Mouse (Mus musculus): Measurements from ENCODE around the gene Xpot. TPM values are rescaled to one million over a fixed set of nuclear protein-coding genes. Genes with fewer than 3 reads are reported as not detected.
A peak's percentile ranks its signal among the peaks of the same experiment; 100 is the strongest.

The Xpot gene
- polyA plus RNA-seq (2012; ENCODE audit: insufficient read depth, insufficient read length, missing spikeins) = 54.0 and 62.2 TPM in 2 replicates

GRCm38 (mm10) chr10:121626186-121626882 is at the start of gene Xpot:
Gene Xpot (minus strand): TSS chr10:121626332.
- H3K27ac ChIP-seq (ENCODE audit: insufficient read depth, low read depth, low read length) = peak within 1 kb of the TSS; percentile 77
- H3K4me1 ChIP-seq (ENCODE audit: control insufficient read depth, insufficient read depth, low read length) = peaks cover 43% of the 10 kb centered on the region
- TF ChIP-seq POLR2A (IDR thresholded peaks at IDR 0.05; ENCODE audit: borderline replicate concordance, low read depth, low read length) (no peak), CTCF (IDR thresholded peaks at IDR 0.05; ENCODE audit: low read depth, low read length) (no peak)
- peak within 1 kb of the TSS; percentile 76 for H3K4me3 ChIP-seq (ENCODE audit: insufficient read depth, low read length)

DNA sequence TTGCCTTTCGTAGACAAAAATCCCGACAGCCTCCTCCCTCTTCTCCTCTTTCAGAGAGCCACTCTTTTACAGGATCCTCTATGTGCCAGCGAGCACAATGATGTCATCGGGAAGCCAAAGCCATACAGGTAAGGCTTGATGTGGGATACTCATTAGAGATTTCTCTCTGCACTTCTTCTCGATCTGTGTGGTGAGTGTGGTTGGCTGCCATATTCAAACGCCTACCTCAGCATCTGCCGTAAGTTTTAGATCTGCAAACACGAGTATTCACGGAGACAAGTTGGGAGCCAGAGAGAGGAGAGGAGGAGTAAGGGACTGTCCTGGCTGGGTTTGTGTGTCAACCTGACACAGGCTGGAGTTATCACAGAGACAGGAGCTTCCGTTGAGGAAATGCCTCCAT is 43.0 kb upstream of the Xpot start:
- no peak for TF ChIP-seq POLR2A (IDR thresholded peaks at IDR 0.05; ENCODE audit: borderline replicate concordance, low read depth, low read length)
- no peak for TF ChIP-seq CTCF (IDR thresholded peaks at IDR 0.05; ENCODE audit: low read depth, low read length)
- H3K4me1 ChIP-seq (ENCODE audit: control insufficient read depth, insufficient read depth, low read length) = no peaks in the 10 kb centered on the region
- no peak overlapping the region for H3K4me3 ChIP-seq (ENCODE audit: insufficient read depth, low read length)
- no peak overlapping the region for H3K27ac ChIP-seq (ENCODE audit: insufficient read depth, low read depth, low read length)

- TF ChIP-seq CTCF (IDR thresholded peaks at IDR 0.05; ENCODE audit: low read depth, low read length) (no peak), POLR2A (IDR thresholded peaks at IDR 0.05; ENCODE audit: borderline replicate concordance, low read depth, low read length) (no peak)
- H3K4me1 ChIP-seq (ENCODE audit: control insufficient read depth, insufficient read depth, low read length) = no peaks in the 10 kb centered on the region
These were observed 39.6 kb upstream of the Xpot start for GRCm38 (mm10) chr10:121665631-121666145.

GRCm38 (mm10) chr10:121663599-121663998 is 37.5 kb upstream of the Xpot start:
- H3K4me3 ChIP-seq (ENCODE audit: insufficient read depth, low read length) = no peak overlapping the region
- no peaks in the 10 kb centered on the region for H3K4me1 ChIP-seq (ENCODE audit: control insufficient read depth, insufficient read depth, low read length)
- TF ChIP-seq POLR2A (IDR thresholded peaks at IDR 0.05; ENCODE audit: borderline replicate concordance, low read depth, low read length) (no peak), CTCF (IDR thresholded peaks at IDR 0.05; ENCODE audit: low read depth, low read length) (no peak)
- H3K27ac ChIP-seq (ENCODE audit: insufficient read depth, low read depth, low read length) = no peak overlapping the region

More at GRCm38 (mm10) chr10:121665631-121666145, 39.6 kb upstream of the Xpot start:
- no peak overlapping the region for H3K27ac ChIP-seq (ENCODE audit: insufficient read depth, low read depth, low read length)
- H3K4me3 ChIP-seq (ENCODE audit: insufficient read depth, low read length) = no peak overlapping the region

- TF ChIP-seq CTCF (IDR thresholded peaks at IDR 0.05; ENCODE audit: low read depth, low read length) (no peak), POLR2A (IDR thresholded peaks at IDR 0.05; ENCODE audit: borderline replicate concordance, low read depth, low read length) (no peak)
- H3K27ac ChIP-seq (ENCODE audit: insufficient read depth, low read depth, low read length) = no peak overlapping the region
- no peaks in the 10 kb centered on the region for H3K4me1 ChIP-seq (ENCODE audit: control insufficient read depth, insufficient read depth, low read length)
- H3K4me3 ChIP-seq (ENCODE audit: insufficient read depth, low read length) = no peak overlapping the region
These were observed 36.6 kb upstream of the Xpot start for GRCm38 (mm10) chr10:121662711-121663110.

- no peak for TF ChIP-seq CTCF (IDR thresholded peaks at IDR 0.05; ENCODE audit: low read depth, low read length)
- no peak for TF ChIP-seq POLR2A (IDR thresholded peaks at IDR 0.05; ENCODE audit: borderline replicate concordance, low read depth, low read length)
- Histone ChIP-seq H3K27ac (ENCODE audit: insufficient read depth, low read depth, low read length) (no peak overlapping the region), H3K4me3 (ENCODE audit: insufficient read depth, low read length) (no peak overlapping the region), H3K4me1 (ENCODE audit: control insufficient read depth, insufficient read depth, low read length) (no peaks in the 10 kb centered on the region)
These were observed 29.8 kb upstream of the Xpot start for GRCm38 (mm10) chr10:121655907-121656306.

- Histone ChIP-seq H3K27ac (ENCODE audit: insufficient read depth, low read depth, low read length) (no peak overlapping the region), H3K4me1 (ENCODE audit: control insufficient read depth, insufficient read depth, low read length) (no peaks in the 10 kb centered on the region), H3K4me3 (ENCODE audit: insufficient read depth, low read length) (no peak overlapping the region)
- no peak for TF ChIP-seq POLR2A (IDR thresholded peaks at IDR 0.05; ENCODE audit: borderline replicate concordance, low read depth, low read length)
- TF ChIP-seq CTCF (IDR thresholded peaks at IDR 0.05; ENCODE audit: low read depth, low read length) = no peak
These were observed 26.9 kb upstream of the Xpot start for GRCm38 (mm10) chr10:121653079-121653478.

DNA sequence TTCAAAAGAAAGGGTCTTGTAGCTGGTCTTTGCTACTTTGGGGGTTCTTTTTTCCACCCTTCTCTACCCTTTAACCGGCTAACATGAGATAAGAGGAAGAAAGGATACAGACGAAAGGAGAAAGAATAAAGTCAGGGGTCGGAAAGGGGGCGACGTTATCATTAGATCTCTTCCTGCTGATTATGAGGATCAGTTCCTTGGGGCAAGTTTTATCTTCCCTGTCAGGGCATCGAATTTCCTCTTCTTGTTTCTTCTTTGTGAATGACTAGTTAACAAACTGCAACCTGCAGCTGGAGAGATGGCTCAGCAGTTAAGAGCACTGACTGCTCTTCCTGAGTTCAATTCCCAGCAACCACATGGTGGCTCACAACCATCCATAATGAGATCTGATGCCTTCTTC is 20.2 kb upstream of the Xpot start:
- no peak for TF ChIP-seq CTCF (IDR thresholded peaks at IDR 0.05; ENCODE audit: low read depth, low read length)
- Histone ChIP-seq H3K4me3 (ENCODE audit: insufficient read depth, low read length) (no peak overlapping the region), H3K4me1 (ENCODE audit: control insufficient read depth, insufficient read depth, low read length) (no peaks in the 10 kb centered on the region), H3K27ac (ENCODE audit: insufficient read depth, low read depth, low read length) (no peak overlapping the region)

- no peak overlapping the region for H3K27ac ChIP-seq (ENCODE audit: insufficient read depth, low read depth, low read length)
- peak overlapping the region; percentile 55 for H3K4me3 ChIP-seq (ENCODE audit: insufficient read depth, low read length)
- peaks cover 5% of the 10 kb centered on the region for H3K4me1 ChIP-seq (ENCODE audit: control insufficient read depth, insufficient read depth, low read length)
- no peak for TF ChIP-seq POLR2A (IDR thresholded peaks at IDR 0.05; ENCODE audit: borderline replicate concordance, low read depth, low read length)
- TF ChIP-seq CTCF (IDR thresholded peaks at IDR 0.05; ENCODE audit: low read depth, low read length) = no peak
These were observed 16.2 kb upstream of the Xpot start for GRCm38 (mm10) chr10:121642054-121642947.

All from bone marrow macrophage, adult 2 months (primary cell).